Mouse (Mus musculus) urinary bladder, adult 18-20 months (tissue): ENCODE data around the gene Arhgef26.

Experiments
- DNase-seq, 2 experiments: peaks; one replicate each; pipeline ENCODE4 v3.0.0; 2022; ENCODE audit warnings: low spot score in 2 of 2, mixed read lengths in 2 of 2

Gene Arhgef26

DNA sequence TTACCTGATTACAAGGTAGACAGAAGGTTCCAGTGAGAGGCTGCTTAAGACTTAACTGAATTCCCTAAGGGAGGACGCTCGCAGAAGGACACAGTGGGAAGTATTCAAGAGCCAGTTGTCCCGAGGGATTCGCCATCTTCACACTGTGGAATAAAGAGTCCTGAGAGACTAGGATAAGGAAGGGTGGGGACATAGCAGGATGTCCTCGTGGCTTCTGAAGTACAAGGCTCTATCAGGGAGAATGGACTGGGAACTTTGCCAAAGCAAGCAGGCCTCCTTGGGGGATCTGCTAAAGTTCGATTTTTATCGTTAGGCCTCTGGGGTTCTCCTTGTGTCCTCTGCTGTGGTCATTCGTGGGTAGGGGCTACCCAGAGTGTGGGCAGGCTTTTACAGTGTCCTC lies 109.0 kb downstream of the Arhgef26 start:
- no peak for DNase-seq

DNA sequence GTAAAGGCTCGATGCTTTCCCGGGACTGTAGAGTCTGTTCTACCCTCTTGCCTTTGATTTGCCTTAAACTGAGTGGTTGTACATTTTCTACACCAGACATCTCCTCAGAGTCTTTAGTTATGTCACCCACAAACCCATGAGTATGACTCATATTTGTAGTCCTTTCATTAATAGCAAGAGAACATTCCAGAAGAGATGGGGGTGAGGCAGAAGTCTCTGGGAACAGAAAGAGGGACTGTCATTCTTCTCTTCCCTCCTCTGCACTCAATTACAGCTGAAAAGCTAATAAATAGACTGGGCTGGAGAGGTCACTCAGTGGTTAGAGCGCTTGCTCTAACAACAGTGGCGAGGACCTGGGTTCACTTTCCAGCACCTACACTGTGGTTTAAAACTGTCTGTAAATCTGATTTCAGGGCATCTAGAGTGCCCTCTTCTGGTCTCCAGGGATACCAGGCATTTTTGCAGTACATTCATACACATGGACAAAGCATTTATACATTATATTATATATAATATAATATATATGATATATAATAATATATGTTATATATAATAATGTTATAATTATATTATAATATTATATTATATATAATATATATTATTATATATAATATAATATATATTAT lies 111.8 kb downstream of the Arhgef26 start:
- no peak for DNase-seq

DNA sequence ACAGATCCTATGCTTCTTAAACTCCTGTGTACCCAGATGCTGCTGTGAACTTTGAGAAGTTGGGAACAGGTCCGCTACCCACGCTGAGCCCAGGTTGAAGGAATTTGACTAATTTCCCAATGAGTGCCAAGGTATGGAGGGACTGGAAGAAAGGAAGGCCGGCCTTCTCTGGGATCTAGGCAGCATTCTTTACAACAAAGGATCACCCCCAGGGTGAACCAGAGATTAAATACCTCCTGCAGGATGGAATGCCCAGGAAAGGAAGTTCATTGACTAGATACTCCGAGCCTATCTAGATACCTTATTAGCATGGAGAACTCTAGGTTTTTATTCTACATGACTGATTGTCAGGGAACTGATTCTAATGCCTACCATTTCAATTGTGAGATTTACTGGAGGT lies 114.8 kb downstream of the Arhgef26 start:
- DNase-seq, result no peak

DNA sequence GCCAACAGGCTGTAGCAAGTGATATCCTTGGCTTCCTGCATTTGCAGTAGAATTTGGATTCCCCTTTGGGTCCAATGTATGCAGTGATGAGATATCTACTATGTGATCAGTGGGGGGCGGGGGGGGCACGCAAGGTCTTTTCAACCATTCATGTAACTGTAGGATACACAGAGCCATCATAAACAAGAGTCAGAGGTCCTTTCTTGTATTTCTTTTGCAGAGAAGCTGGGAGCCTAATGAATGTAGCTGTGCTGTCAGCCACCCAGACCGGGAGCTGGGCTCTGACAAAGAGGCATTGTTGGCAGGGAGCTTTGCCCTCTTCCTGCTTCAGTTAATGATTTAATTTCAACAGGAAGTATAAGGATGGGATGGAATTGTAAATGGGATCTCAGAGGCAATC lies 116.0 kb downstream of the Arhgef26 start:
- no peak for DNase-seq

DNA sequence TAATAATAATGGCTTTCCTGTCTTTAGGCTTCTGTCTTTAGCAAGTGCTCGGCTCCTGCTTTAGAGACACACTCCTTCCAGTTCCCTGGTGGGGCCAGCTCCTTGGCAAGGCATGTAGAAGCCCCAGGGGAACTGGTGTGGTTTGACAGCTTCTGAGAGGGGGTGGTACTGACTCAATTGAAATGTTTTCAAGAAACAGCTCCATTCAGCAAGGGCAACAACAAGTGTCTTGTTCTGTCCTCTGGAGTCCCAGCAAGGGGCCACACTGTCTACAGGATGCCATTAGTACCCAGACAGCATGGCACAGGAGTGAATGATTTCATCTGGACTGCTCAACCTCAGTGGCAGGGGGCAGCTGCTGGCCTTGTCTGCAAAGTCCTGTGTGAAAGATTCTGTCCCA lies 117.7 kb downstream of the Arhgef26 start:
- DNase-seq, result no peak

DNA sequence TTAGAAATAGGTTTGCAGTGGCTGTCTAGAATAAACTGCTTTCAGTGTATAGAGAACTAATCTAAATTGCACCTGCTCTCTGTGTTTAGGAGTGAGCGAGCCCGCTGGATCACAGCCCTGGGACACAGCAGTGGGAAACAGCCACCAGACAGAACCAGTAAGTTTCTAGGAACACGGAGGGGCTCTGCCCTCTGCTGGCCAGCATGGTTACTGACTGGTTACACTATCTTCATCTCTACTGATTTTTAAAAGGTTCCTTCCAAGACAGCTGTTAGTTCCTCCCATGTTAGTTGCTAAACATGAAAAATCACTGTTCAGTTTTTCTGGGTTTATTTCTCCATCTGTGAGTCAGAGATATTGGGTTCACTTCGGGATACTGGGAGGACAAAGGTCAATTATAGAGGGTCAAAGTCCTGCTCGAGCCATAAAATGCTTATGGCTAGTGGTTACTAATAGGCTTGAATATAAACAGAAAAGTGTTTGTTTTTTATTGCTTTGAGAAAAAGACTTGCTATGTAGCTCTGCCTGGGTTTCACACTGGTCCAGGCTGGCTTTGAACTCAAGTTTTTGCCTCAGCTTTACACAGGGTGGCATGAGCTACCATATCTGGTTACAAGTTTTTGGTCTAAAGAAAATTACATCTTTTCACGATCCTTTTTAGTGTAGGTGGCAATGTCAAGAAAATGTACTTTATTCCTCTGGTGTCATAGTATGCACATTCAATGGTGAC lies 120.3 kb downstream of the Arhgef26 start:
- DNase-seq, result peak; percentile 42 to 53

DNA sequence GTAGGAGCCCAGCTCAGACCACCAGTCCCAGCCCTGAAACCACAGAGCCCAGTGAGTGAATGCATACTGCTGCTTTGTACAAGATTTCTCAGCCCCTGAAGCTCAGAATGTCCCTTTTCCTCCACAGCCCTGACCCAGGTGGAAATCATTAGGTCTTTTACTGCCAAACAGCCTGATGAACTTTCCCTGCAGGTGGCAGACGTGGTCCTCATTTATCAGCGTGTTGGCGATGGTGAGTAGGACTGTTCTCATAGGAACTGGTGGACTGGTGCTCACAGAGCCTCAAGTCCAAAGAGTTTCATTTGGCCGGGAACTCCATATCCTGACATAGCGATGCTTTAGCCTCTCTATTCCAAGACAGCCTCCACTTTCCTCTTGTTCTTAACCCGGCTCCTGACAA lies 121.3 kb downstream of the Arhgef26 start:
- DNase-seq, result no peak

DNA sequence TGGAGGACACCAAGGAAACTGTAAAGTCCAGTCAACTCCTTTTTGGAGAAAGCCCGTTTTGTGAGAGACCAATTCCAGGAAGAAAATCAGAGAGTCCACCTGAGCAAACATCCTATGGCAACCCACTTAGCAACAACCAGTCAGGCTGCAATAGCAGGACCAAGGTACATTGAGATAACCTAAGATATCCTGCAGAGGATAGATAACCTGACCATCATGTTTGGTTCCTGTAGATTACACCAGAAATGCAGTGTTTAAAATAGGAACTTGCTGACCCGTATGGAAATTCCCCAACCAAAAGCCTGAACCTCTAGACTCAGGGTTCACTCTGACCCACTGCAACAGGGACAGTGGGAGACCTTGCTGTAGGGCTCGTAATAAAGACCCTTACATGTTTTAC lies 126.1 kb downstream of the Arhgef26 start:
- DNase-seq, result no peak

DNA sequence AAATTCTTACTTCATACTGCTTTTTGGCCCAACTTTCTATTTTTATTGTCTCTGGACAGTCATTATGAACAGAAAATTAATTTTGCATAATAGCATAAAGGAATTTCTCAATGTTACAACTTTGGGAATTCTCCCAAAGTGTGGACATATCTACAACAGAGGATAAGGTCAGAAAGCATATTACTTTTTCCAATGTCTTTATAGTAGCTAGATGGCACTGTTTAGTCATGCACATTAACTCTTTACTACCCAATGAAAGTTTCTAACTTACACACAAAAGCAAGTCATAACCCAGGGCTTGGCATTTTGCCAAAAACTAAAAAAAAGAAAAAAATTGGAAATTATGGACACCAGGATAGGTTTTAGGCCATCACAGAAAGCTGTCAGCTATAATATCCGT lies 132.0 kb downstream of the Arhgef26 start:
- no peak for DNase-seq

DNA sequence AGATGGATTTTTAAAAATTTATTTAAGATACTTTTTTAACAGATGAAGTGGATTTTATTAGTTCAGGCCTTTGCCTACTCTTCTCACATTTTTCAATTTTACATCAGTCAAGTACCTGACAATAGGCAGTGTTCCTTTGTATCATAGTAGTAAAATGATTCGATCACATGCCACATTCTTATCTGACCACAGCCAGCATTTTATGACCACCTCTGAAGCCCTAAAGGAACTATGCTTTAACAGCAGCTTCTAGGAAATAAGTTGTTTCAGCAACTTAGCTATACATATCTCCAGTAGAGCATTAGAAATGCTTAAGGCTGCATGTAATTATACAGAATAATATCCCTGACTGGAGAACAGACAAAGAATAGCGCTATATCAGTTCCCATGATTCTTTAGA lies 146.2 kb downstream of the Arhgef26 start:
- DNase-seq, result no peak

DNA sequence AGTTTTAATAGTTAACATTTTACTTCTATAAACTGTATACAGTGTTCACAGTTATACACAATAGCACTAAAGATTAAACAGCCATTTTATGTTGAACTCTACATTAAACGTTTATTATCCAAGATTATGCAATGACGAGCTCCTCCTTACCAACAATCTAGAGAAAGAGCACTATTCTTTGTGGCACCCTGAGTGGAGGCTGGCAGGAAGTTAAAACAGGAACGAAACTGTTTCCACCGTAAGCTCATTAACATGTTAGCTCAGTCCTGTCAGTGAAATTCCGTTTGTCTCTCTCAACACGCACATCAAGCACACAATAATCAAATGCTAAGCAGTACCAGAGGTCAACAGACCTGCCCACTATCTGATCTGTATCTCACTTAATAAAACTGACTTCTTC lies 154.4 kb downstream of the Arhgef26 start:
- DNase-seq, result no peak

DNA sequence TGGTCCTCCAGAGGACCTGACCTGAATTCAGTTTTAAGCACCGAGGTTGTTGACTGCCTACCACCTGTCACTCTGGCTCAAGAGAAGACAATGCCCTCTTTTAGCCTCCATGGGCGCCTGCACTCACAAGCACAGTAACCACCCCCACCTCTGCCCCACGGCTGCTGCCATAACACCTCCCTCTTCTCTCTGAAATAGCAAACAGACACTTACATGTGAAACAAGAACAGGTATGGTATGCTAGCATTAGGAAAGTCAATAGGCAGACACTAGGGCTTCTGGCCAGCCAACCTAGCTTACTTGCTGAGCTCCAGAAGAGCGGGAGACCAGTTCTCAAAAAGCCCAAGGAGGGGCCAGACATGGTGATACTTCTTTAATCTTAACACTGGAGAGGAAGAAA lies 161.2 kb downstream of the Arhgef26 start:
- DNase-seq, result no peak

DNA sequence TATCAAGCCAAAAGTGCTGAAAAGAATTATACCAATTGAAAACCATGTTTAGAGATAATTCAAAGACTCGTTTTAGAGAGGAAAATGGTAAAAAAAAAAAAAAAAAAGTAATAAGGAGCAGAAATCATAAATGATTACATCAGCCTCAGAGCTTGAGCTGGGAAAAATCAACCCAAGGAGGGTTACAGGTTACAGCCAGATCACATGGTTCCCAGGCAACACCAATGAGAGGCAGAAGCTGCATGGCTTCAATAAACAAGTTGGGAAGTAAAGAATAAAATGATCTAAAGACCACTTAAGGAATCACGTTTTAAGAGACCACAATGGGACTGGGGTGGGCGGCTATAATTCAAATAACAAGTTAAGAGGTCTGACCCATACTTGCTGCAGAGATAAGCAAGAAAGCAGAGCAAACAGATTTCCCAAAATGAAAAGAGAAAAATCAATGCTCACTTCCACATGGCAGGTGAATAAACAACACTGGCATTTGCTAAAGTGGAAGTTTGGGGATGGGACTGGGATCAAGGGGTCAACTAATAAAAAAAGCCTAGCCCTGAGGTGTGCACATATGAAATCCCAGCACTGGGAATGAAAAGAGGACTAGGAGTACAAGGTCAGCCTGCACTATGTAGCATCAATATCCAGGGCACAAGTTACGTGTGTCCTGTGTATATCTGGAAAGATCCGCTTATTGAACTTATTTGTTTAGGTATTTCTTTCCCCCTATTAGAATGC lies 167.2 kb downstream of the Arhgef26 start:
- no peak for DNase-seq

DNA sequence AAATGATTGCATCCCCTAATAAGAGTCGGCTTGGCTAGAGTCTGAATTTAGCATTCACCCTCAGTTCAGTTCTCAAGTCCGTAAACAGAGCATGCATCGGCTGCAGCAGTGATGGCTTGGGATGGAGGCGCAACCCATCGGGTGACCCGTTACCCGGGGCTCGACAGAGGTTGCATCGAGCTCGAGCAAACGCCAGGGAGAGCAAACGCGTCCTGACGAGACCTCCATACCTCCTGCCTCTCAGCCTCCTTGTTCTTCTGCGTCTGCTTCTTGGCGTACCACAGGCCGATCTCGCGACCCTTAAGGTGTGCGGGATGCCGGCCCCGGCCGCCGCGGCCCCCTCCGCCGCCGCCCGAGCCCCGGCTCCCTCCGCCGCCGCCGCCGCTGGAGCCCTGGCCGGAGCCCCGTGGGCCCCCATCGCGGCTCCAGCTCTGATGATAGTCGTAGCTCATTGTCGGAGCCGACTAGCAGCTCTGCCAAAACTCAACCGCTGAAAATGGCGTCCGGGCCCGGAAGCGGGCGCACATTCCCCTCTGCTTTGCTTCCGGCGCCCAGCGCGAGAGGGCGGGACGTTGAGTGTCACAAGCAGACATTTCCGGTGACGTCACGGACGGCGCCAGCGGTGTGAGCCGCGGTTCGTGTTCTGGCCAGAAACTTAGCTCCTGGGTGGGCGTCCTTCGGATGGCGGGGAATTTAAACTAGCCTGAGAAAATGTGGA lies 168.5 kb downstream of the Arhgef26 start, which contains the start of gene Dhx36:
Gene Dhx36, minus strand, starts transcription at position 517 of the 718 bp plus-strand sequence.
- DNase-seq, result peak; percentile 93

DNA sequence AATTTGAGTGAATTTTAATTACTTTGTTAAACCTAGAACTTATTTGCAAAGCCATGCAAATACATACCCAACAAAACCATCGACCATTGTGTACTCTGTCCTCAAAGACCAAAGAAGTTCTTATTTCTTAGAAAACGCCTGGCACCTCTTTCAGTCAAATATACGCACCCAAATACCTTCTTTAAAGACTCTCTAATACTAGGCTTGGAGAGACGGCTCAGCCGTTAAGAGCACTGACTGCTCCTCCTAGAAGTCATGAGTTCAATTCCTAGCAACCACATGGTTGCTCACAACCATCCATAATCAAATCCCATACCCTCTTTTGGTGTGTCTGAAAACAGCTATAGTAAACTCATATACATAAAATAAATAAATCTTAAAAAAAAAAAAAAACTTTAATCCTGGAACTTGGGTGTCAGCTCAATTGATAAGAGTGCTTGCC lies 169.1 kb downstream of the Arhgef26 start:
- no peak for DNase-seq
